Mouse (Mus musculus): ENCODE measurements around the gene Tmem247. TPM values are rescaled to one million over a fixed set of nuclear protein-coding genes. Genes with fewer than 3 reads are reported as not detected.
A peak's percentile ranks its signal among the peaks of the same experiment; 100 is the strongest.

The Tmem247 gene
- polyA plus RNA-seq, 1 experiment = not detected

- Histone ChIP-seq H3K27me3 (replicated peaks; ENCODE audit: control insufficient read depth, insufficient read depth, low read length) (no peaks in the 10 kb centered on the region), H3K4me3 (ENCODE audit: insufficient read depth, low read depth, low read length) (no peak overlapping the region), H3K27ac (ENCODE audit: insufficient read depth, low read depth, low read length) (no peak overlapping the region), H3K4me1 (ENCODE audit: control insufficient read depth, insufficient read depth, low read length) (no peaks in the 10 kb centered on the region; the same call in 1 of the 2 replicates), H3K36me3 (ENCODE audit: control insufficient read depth, insufficient read depth, low read length) (no peaks in the 10 kb centered on the region)
- TF ChIP-seq POLR2A (IDR thresholded peaks at IDR 0.05; ENCODE audit: low read depth, low read length) (no peak), CTCF (conservative IDR thresholded peaks at IDR 0.05; ENCODE audit: insufficient read depth, insufficient read length, low read depth, low read length) (peak; percentile 40)
- 25% methylated on average over 19 of the region's 19 CpGs for WGBS
- peak; percentile 18 for DNase-seq
Measured at GRCm38 (mm10) chr17:86905297-86906135, 11.6 kb upstream of the Tmem247 start.

- TF ChIP-seq POLR2A (IDR thresholded peaks at IDR 0.05; ENCODE audit: low read depth, low read length) (no peak), CTCF (conservative IDR thresholded peaks at IDR 0.05; ENCODE audit: insufficient read depth, insufficient read length, low read depth, low read length) (peak; percentile 90)
- no peaks in the 10 kb centered on the region for H3K27me3 ChIP-seq (replicated peaks; ENCODE audit: control insufficient read depth, insufficient read depth, low read length)
- no peak overlapping the region for H3K27ac ChIP-seq (ENCODE audit: insufficient read depth, low read depth, low read length)
- no peaks in the 10 kb centered on the region; the same call in 1 of the 2 replicates for H3K4me1 ChIP-seq (ENCODE audit: control insufficient read depth, insufficient read depth, low read length)
- H3K36me3 ChIP-seq (ENCODE audit: control insufficient read depth, insufficient read depth, low read length) = no peaks in the 10 kb centered on the region
- no peak overlapping the region for H3K4me3 ChIP-seq (ENCODE audit: insufficient read depth, low read depth, low read length)
- DNase-seq = peak; percentile 84
- 3% methylated on average over 9 of the region's 9 CpGs for WGBS
Measured at GRCm38 (mm10) chr17:86906136-86906461, 11.0 kb upstream of the Tmem247 start.

GRCm38 (mm10) chr17:86906601-86907000 lies 10.5 kb upstream of the Tmem247 start:
- no peak for TF ChIP-seq CTCF (conservative IDR thresholded peaks at IDR 0.05; ENCODE audit: insufficient read depth, insufficient read length, low read depth, low read length)
- no peak for TF ChIP-seq POLR2A (IDR thresholded peaks at IDR 0.05; ENCODE audit: low read depth, low read length)

GRCm38 (mm10) chr17:86907092-86907491 lies 10.1 kb upstream of the Tmem247 start:
- TF ChIP-seq POLR2A (IDR thresholded peaks at IDR 0.05; ENCODE audit: low read depth, low read length) = no peak
- no peak for TF ChIP-seq CTCF (conservative IDR thresholded peaks at IDR 0.05; ENCODE audit: insufficient read depth, insufficient read length, low read depth, low read length)
- Histone ChIP-seq H3K36me3 (ENCODE audit: control insufficient read depth, insufficient read depth, low read length) (no peaks in the 10 kb centered on the region), H3K27ac (ENCODE audit: insufficient read depth, low read depth, low read length) (no peak overlapping the region), H3K4me1 (ENCODE audit: control insufficient read depth, insufficient read depth, low read length) (no peaks in the 10 kb centered on the region; the same call in 1 of the 2 replicates), H3K4me3 (ENCODE audit: insufficient read depth, low read depth, low read length) (no peak overlapping the region), H3K27me3 (replicated peaks; ENCODE audit: control insufficient read depth, insufficient read depth, low read length) (no peaks in the 10 kb centered on the region)
- DNase-seq = no peak
- 87% methylated on average over 3 of the region's 3 CpGs for WGBS

More at GRCm38 (mm10) chr17:86906601-86907000, 10.5 kb upstream of the Tmem247 start:
- no peak for DNase-seq
- H3K4me1 ChIP-seq (ENCODE audit: control insufficient read depth, insufficient read depth, low read length) = no peaks in the 10 kb centered on the region; the same call in 1 of the 2 replicates
- H3K4me3 ChIP-seq (ENCODE audit: insufficient read depth, low read depth, low read length) = no peak overlapping the region
- H3K36me3 ChIP-seq (ENCODE audit: control insufficient read depth, insufficient read depth, low read length) = no peaks in the 10 kb centered on the region
- 21% methylated on average over 6 of the region's 6 CpGs for WGBS
- no peak overlapping the region for H3K27ac ChIP-seq (ENCODE audit: insufficient read depth, low read depth, low read length)
- H3K27me3 ChIP-seq (replicated peaks; ENCODE audit: control insufficient read depth, insufficient read depth, low read length) = no peaks in the 10 kb centered on the region

GRCm38 (mm10) chr17:86908316-86908715 lies 8.8 kb upstream of the Tmem247 start:
- H3K4me3 ChIP-seq (ENCODE audit: insufficient read depth, low read depth, low read length) = no peak overlapping the region
- H3K4me1 ChIP-seq (ENCODE audit: control insufficient read depth, insufficient read depth, low read length) = no peaks in the 10 kb centered on the region; the same call in 1 of the 2 replicates
- no peak overlapping the region for H3K27ac ChIP-seq (ENCODE audit: insufficient read depth, low read depth, low read length)
- no peak for DNase-seq
- H3K27me3 ChIP-seq (replicated peaks; ENCODE audit: control insufficient read depth, insufficient read depth, low read length) = no peaks in the 10 kb centered on the region
- 51% methylated on average over 8 of the region's 8 CpGs for WGBS
- TF ChIP-seq POLR2A (IDR thresholded peaks at IDR 0.05; ENCODE audit: low read depth, low read length) (no peak), CTCF (conservative IDR thresholded peaks at IDR 0.05; ENCODE audit: insufficient read depth, insufficient read length, low read depth, low read length) (no peak)
- no peaks in the 10 kb centered on the region for H3K36me3 ChIP-seq (ENCODE audit: control insufficient read depth, insufficient read depth, low read length)

- Histone ChIP-seq H3K27me3 (replicated peaks; ENCODE audit: control insufficient read depth, insufficient read depth, low read length) (no peaks in the 10 kb centered on the region), H3K4me3 (ENCODE audit: insufficient read depth, low read depth, low read length) (no peak overlapping the region), H3K4me1 (ENCODE audit: control insufficient read depth, insufficient read depth, low read length) (no peaks in the 10 kb centered on the region; the same call in 1 of the 2 replicates), H3K27ac (ENCODE audit: insufficient read depth, low read depth, low read length) (no peak overlapping the region), H3K36me3 (ENCODE audit: control insufficient read depth, insufficient read depth, low read length) (no peaks in the 10 kb centered on the region)
- TF ChIP-seq CTCF (conservative IDR thresholded peaks at IDR 0.05; ENCODE audit: insufficient read depth, insufficient read length, low read depth, low read length) (peak; percentile 58), POLR2A (IDR thresholded peaks at IDR 0.05; ENCODE audit: low read depth, low read length) (no peak)
- 65% methylated on average over 14 of the region's 14 CpGs for WGBS
- DNase-seq = no peak
Measured at GRCm38 (mm10) chr17:86909733-86910495, 7.2 kb upstream of the Tmem247 start.

GRCm38 (mm10) chr17:86911261-86911660 lies 5.9 kb upstream of the Tmem247 start:
- Histone ChIP-seq H3K4me3 (ENCODE audit: insufficient read depth, low read depth, low read length) (no peak overlapping the region), H3K36me3 (ENCODE audit: control insufficient read depth, insufficient read depth, low read length) (no peaks in the 10 kb centered on the region), H3K27ac (ENCODE audit: insufficient read depth, low read depth, low read length) (no peak overlapping the region), H3K4me1 (ENCODE audit: control insufficient read depth, insufficient read depth, low read length) (no peaks in the 10 kb centered on the region; the same call in 1 of the 2 replicates), H3K27me3 (replicated peaks; ENCODE audit: control insufficient read depth, insufficient read depth, low read length) (no peaks in the 10 kb centered on the region)
- TF ChIP-seq POLR2A (IDR thresholded peaks at IDR 0.05; ENCODE audit: low read depth, low read length) (no peak), CTCF (conservative IDR thresholded peaks at IDR 0.05; ENCODE audit: insufficient read depth, insufficient read length, low read depth, low read length) (no peak)
- 60% methylated on average over 5 of the region's 5 CpGs for WGBS
- no peak for DNase-seq

Measured in kidney, adult 2 months (tissue).